In the genomic region with DNA sequence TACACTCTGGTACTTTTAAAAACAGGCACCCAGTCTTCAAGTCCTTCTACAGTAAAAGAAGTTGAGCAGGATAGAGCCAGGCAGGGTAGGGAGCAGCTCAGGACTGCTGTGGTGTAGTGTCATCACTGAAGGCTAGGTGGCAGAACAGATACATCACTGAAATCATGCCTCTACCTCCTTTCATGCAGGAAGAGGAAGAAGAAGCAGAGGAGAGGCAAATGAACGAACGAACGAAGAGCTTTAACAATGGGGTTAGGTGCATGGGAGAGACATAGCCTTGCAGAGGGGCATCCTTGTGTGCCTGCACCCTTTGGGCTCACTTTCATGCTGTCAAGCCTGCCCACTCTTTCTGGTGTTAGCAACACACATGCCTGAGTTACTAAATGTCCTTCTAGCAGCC, we compare ENCODE assay signal across 8 mouse cellular contexts. TPM values are rescaled to one million over a fixed set of nuclear protein-coding genes. Genes with fewer than 3 reads are reported as not detected.
A peak's percentile ranks its signal among the peaks of the same experiment; 100 is the strongest.
DNase-seq lines count a peak whose midpoint lies in the region; ATAC-seq and TF ChIP-seq lines count a peak whose summit lies in the region.

No protein-coding gene starts in this region.

- peak overlapping the region; percentile 81 for H3K27ac ChIP-seq in embryonic facial prominence, embryonic 15.5 days (replicated peaks)
- no peak overlapping the region for H3K27ac ChIP-seq in hindbrain, embryonic 12.5 days
- H3K27ac ChIP-seq in limb, embryonic 10.5 days = 0 out of 2 replicates have a peak overlapping the region, but pooled peaks have one; percentile 51
- H3K27ac ChIP-seq in neural tube, embryonic 12.5 days = no peak overlapping the region

- no peak for TF ChIP-seq CTCF in Patski (IDR thresholded peaks at IDR 0.05)

- DNase-seq in adrenal gland, postnatal 36 days = peak; percentile 27 to 43
- DNase-seq in adrenal gland, adult 8-10 months = no peak
- no peak for DNase-seq in Patski (ENCODE audit: low read depth, low spot score)
- DNase-seq in limb, embryonic 10.5 days (ENCODE audit: low spot score) = peak; percentile 48
- no peak for DNase-seq in ovary, adult 18-20 months (ENCODE audit: low spot score)

- H3K36me3 ChIP-seq in embryonic facial prominence, embryonic 15.5 days = no peaks in the 10 kb centered on the region
- H3K36me3 ChIP-seq in hindbrain, embryonic 12.5 days = no peaks in the 10 kb centered on the region
- no peaks in the 10 kb centered on the region for H3K36me3 ChIP-seq in limb, embryonic 10.5 days
- no peaks in the 10 kb centered on the region for H3K36me3 ChIP-seq in neural tube, embryonic 12.5 days

- H3K9me3 ChIP-seq in embryonic facial prominence, embryonic 15.5 days (replicated peaks) = no peaks in the 10 kb centered on the region
- no peaks in the 10 kb centered on the region for H3K9me3 ChIP-seq in hindbrain, embryonic 12.5 days (replicated peaks)
- H3K9me3 ChIP-seq in limb, embryonic 10.5 days (replicated peaks) = no peaks in the 10 kb centered on the region
- H3K9me3 ChIP-seq in neural tube, embryonic 12.5 days = no peaks in the 10 kb centered on the region

- CTCF ChIA-PET in Patski (lab: Charles Lee) = interaction anchor here (0.8 to 2.2 kb wide), 11 partner anchors 10 to 948 kb away, joined by 3 to 26 read pairs (median 4); no protein-coding TSS in a partner anchor

- ATAC-seq in Patski = peak; percentile 52
- ATAC-seq in embryonic facial prominence, embryonic 15.5 days (ENCODE audit: insufficient number of reproducible peaks, low FRiP score, low TSS enrichment, low read depth) = no peak
- no peak for ATAC-seq in hindbrain, embryonic 12.5 days (ENCODE audit: low FRiP score)
- ATAC-seq in neural tube, embryonic 12.5 days (ENCODE audit: low FRiP score, low read depth) = no peak

- WGBS in embryonic facial prominence, embryonic 15.5 days = 0% methylated on average over 3 of the region's 3 CpGs
- 3% methylated on average over 3 of the region's 3 CpGs for WGBS in hindbrain, embryonic 12.5 days
- 7% methylated on average over 3 of the region's 3 CpGs for whole genome bisulfite sequencing in limb, embryonic 10.5 days
- WGBS in neural tube, embryonic 12.5 days = 2% methylated on average over 3 of the region's 3 CpGs

- peaks cover 14% of the 10 kb centered on the region for H3K27me3 ChIP-seq in Patski
- H3K27me3 ChIP-seq in embryonic facial prominence, embryonic 15.5 days = peaks cover 3% of the 10 kb centered on the region; the same call in 1 of the 2 replicates
- peaks cover 31% of the 10 kb centered on the region for H3K27me3 ChIP-seq in hindbrain, embryonic 12.5 days
- H3K27me3 ChIP-seq in limb, embryonic 10.5 days (ENCODE audit: low read depth, poor library complexity, severe bottlenecking) = peaks cover 56% of the 10 kb centered on the region
- H3K27me3 ChIP-seq in neural tube, embryonic 12.5 days (replicated peaks) = peaks cover 9% of the 10 kb centered on the region; the same call in 1 of the 2 replicates

- H3K4me1 ChIP-seq in embryonic facial prominence, embryonic 15.5 days = peaks cover 47% of the 10 kb centered on the region
- H3K4me1 ChIP-seq in hindbrain, embryonic 12.5 days = peaks cover 29% of the 10 kb centered on the region
- H3K4me1 ChIP-seq in limb, embryonic 10.5 days = peaks cover 47% of the 10 kb centered on the region
- H3K4me1 ChIP-seq in neural tube, embryonic 12.5 days = peaks cover 32% of the 10 kb centered on the region

- no peak overlapping the region for H3K9ac ChIP-seq in embryonic facial prominence, embryonic 15.5 days
- H3K9ac ChIP-seq in hindbrain, embryonic 12.5 days = no peak overlapping the region
- no peak overlapping the region for H3K9ac ChIP-seq in neural tube, embryonic 12.5 days

- in situ Hi-C loops in Patski (cut with MboI; ENCODE audit: low pct_unique_long_range_greater_than_20kb) = loop anchor here (5.0 to 10.0 kb wide), 3 partner anchors 399 to 944 kb away; no protein-coding TSS in a partner anchor

- H3K4me3 ChIP-seq in embryonic facial prominence, embryonic 15.5 days (replicated peaks) = peak overlapping the region; percentile 21; the same call in 1 of the 2 replicates
- no peak overlapping the region for H3K4me3 ChIP-seq in hindbrain, embryonic 12.5 days
- H3K4me3 ChIP-seq in limb, embryonic 10.5 days = no peak overlapping the region
- H3K4me3 ChIP-seq in neural tube, embryonic 12.5 days = no peak overlapping the region

- POLR2A ChIA-PET in Patski (lab: Charles Lee) = no interaction called here

- peak overlapping the region; percentile 42 for H3K4me2 ChIP-seq in embryonic facial prominence, embryonic 15.5 days (replicated peaks)
- H3K4me2 ChIP-seq in hindbrain, embryonic 12.5 days (replicated peaks) = peak overlapping the region; percentile 36
- peak overlapping the region; percentile 33 for H3K4me2 ChIP-seq in neural tube, embryonic 12.5 days (replicated peaks)

RNA-seq across cellular contexts. Expression of a gene that starts 3.2 kb away (rescaled TPM):
- 100 to 1,000 TPM in 1 of 2 experiments, 10 to 100 TPM in 1; 56.7 to 109 TPM for total RNA-seq in adrenal gland, postnatal 36 days (2021)
- 100 to 1,000 TPM in 3 of 4 experiments, 10 to 100 TPM in 1; 99.0 to 265 (median 164) TPM for total RNA-seq in adrenal gland, adult 8-10 months (2022)
- 40.8 TPM for polyA plus RNA-seq in Patski (2021)
- polyA plus RNA-seq in embryonic facial prominence, embryonic 15.5 days (2015; fragmentation: Nextera tagmentation; extraction: Ambion mirVana) = 127 and 131 TPM in 2 replicates
- 69.6 and 99.7 TPM in 2 replicates for polyA plus RNA-seq in hindbrain, embryonic 12.5 days (2016; fragmentation: Nextera tagmentation; extraction: Ambion mirVana)
- 44.4 and 55.4 TPM in 2 replicates for polyA plus RNA-seq in limb, embryonic 10.5 days (2016; fragmentation: Nextera tagmentation; extraction: Ambion mirVana)
- 128 and 150 TPM in 2 replicates for polyA plus RNA-seq in neural tube, embryonic 12.5 days (2016; fragmentation: Nextera tagmentation; extraction: Ambion mirVana)

RNA-seq across cellular contexts. Expression of a gene that starts 53.6 kb away (rescaled TPM):
- total RNA-seq in adrenal gland, postnatal 36 days (2021) = 1 to 10 TPM; 1.8 to 2.0 TPM
- 1 to 10 TPM; 2.4 to 4.0 (median 2.6) TPM for total RNA-seq in adrenal gland, adult 8-10 months (2022)
- 1,427 TPM for polyA plus RNA-seq in Patski (2021)
- polyA plus RNA-seq in embryonic facial prominence, embryonic 15.5 days (2015; fragmentation: Nextera tagmentation; extraction: Ambion mirVana) = 728 and 790 TPM in 2 replicates
- polyA plus RNA-seq in hindbrain, embryonic 12.5 days (2016; fragmentation: Nextera tagmentation; extraction: Ambion mirVana) = 548 and 549 TPM in 2 replicates
- polyA plus RNA-seq in limb, embryonic 10.5 days (2016; fragmentation: Nextera tagmentation; extraction: Ambion mirVana) = 198 and 264 TPM in 2 replicates
- 410 and 431 TPM in 2 replicates for polyA plus RNA-seq in neural tube, embryonic 12.5 days (2016; fragmentation: Nextera tagmentation; extraction: Ambion mirVana)

Comparison
In these comparisons a context has a peak if more than half of its experiments do, and no peak if none do; other contexts are left out.
1. DNase-seq: peak in adrenal gland, postnatal 36 days (2 of 2) and limb, embryonic 10.5 days (single experiment); none in adrenal gland, adult 8-10 months (single experiment), Patski (single experiment) and ovary, adult 18-20 months (single experiment).
2. H3K27ac ChIP-seq: peak in embryonic facial prominence, embryonic 15.5 days (single experiment) and limb, embryonic 10.5 days (single experiment); none in hindbrain, embryonic 12.5 days (single experiment) and neural tube, embryonic 12.5 days (single experiment).
3. Peak in every context shown above with its lines, with median percentiles within 50 percentile points of each other: H3K4me2 ChIP-seq.